ENCODE assay signal across 22 mouse cellular contexts in the genomic region with DNA sequence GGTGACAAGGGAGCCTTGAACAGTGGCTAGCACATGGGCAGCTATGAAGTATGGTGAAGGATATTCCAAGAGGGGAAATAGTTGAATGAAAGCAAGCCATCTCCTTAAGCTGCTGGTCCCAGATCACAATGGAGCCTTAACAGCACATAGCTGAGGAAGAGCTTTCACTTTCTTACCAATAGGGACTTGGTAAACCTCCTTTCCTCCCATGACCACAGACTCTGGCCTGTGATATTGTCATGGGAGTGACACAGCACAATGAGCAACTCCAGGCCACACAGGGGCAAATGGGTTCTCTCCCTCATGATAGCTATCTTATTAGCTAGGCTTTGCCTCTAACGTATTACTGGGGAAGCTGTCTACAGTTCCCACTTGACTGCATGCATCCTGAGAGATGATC.
DNase-seq lines count a peak whose midpoint lies in the region; ATAC-seq lines count a peak whose summit lies in the region.
"Had no signal": no experiment of that assay in that cellular context is flagged by ENCODE, and none has a peak within 500 bp of the region (broad histone marks: within the 10 kb centered on the region; RNA-seq: fewer than 3 reads in every experiment).

No protein-coding gene starts in this region.

- H3K9me3 ChIP-seq in midbrain, embryonic 13.5 days: no peaks in the 10 kb centered on the region
- H3K9me3 ChIP-seq: G1E had no signal

- no peak overlapping the region for H3K27ac ChIP-seq in midbrain, embryonic 13.5 days

- H3K27me3 ChIP-seq in midbrain, embryonic 13.5 days: no peaks in the 10 kb centered on the region
- H3K27me3 ChIP-seq: CH12.LX had no signal

- H3K4me3 ChIP-seq in midbrain, embryonic 13.5 days (replicated peaks): no peak overlapping the region

- H3K4me2 ChIP-seq in midbrain, embryonic 13.5 days (replicated peaks): no peak overlapping the region

- ATAC-seq in common myeloid progenitor, adult 5-6 weeks (replicated peaks; ENCODE audit: low read depth, poor library complexity, severe bottlenecking): 0 out of 2 replicates have a peak, but pooled peaks have one; percentile 18
- peak; percentile 66 to 73 for ATAC-seq in hematopoietic stem cell, adult 5-6 weeks (replicated peaks in 1 of 2; ENCODE audit: insufficient read depth in 1 of 2, low FRiP score in 2 of 2, low TSS enrichment in 1 of 2, low read depth in 1 of 2, poor library complexity in 2 of 2, severe bottlenecking in 2 of 2)
- ATAC-seq in midbrain, embryonic 13.5 days: no peak
- ATAC-seq: activated CD4-positive, CD25-positive, alpha-beta regulatory T cell, adult 4 months; CD4-positive, CD25-positive, alpha-beta regulatory T cell, adult 4 months; Patski had no signal

- H3K9ac ChIP-seq in midbrain, embryonic 13.5 days (replicated peaks): no peak overlapping the region

- no peaks in the 10 kb centered on the region for H3K36me3 ChIP-seq in midbrain, embryonic 13.5 days
- H3K36me3 ChIP-seq: G1E had no signal

- WGBS in midbrain, embryonic 13.5 days: 92% methylated on average over 1 of the region's 1 CpGs

- peaks cover 10% of the 10 kb centered on the region for H3K4me1 ChIP-seq in midbrain, embryonic 13.5 days (replicated peaks)

- peak; percentile 26 for DNase-seq in 416B (ENCODE audit: low read depth)
- DNase-seq in kidney, adult 18-20 months: no peak
- no peak for DNase-seq in testis, postnatal 14 days (ENCODE audit: low spot score)
- DNase-seq: adrenal gland, adult 2 months; adrenal gland, adult 8-10 months; adrenal gland, postnatal 10 days; adrenal gland, postnatal 14 days; adrenal gland, postnatal 25 days; adrenal gland, postnatal 36 days; B cell, adult 2 months; cerebellum, adult 11 months; cerebellum, adult 11-12 months; cerebellum, adult 18-20 months; cerebellum, adult 2 months had no signal
